Mouse (Mus musculus) stomach, postnatal 0 days (tissue): ENCODE data around the gene Pak2.

Experiments
- CTCF ChIP-seq: IDR thresholded peaks from 2 replicates; pipeline ENCODE4 v1.5.1; 2016; ENCODE audit warnings: antibody characterized with exemption, low read depth, mild to moderate bottlenecking, moderate library complexity
- EP300 ChIP-seq: optimal IDR thresholded peaks from 2 replicates; pipeline ENCODE3; 2016; ENCODE audit warnings: antibody characterized with exemption

- no peak for TF ChIP-seq EP300
- no peak for TF ChIP-seq CTCF
These were observed 47.9 kb upstream of the Pak2 start for GRCm38 (mm10) chr16:32127046-32127445.
